Mouse (Mus musculus) heart, embryonic 10.5 days (tissue): Measurements from ENCODE around the gene Stard8. TPM values are rescaled to one million over a fixed set of nuclear protein-coding genes. Genes with fewer than 3 reads are reported as not detected.

Source experiments
- DNase-seq: peaks from one replicate; pipeline ENCODE4 v3.0.0-alpha.2; 2017; ENCODE audit warnings: low spot score
- H3K27ac ChIP-seq: fragments of 300-500 bp; sonication (generic); 2 replicates; pipeline ENCODE4 v1.5.1; 2016; ENCODE audit warnings: mild to moderate bottlenecking
- H3K27me3 ChIP-seq: fragments of 300-500 bp; sonication (generic); 2 replicates; pipeline ENCODE4 v1.6.1; 2016; ENCODE audit warnings: mild to moderate bottlenecking; ENCODE audit not compliant: poor library complexity, insufficient read depth, severe bottlenecking
- H3K36me3 ChIP-seq: fragments of 300-500 bp; sonication (generic); 2 replicates; pipeline ENCODE4 v1.6.1; 2016; ENCODE audit warnings: mild to moderate bottlenecking, moderate library complexity
- H3K4me1 ChIP-seq: fragments of 300-500 bp; sonication (generic); 2 replicates; pipeline ENCODE4 v1.6.1; 2016; ENCODE audit warnings: mild to moderate bottlenecking
- H3K4me3 ChIP-seq: fragments of 300-500 bp; sonication (generic); 2 replicates; pipeline ENCODE4 v1.5.1; 2016; ENCODE audit warnings: mild to moderate bottlenecking, moderate library complexity
- H3K9me3 ChIP-seq: fragments of 300-500 bp; sonication (generic); 2 replicates; pipeline ENCODE4 v1.6.1; 2016; ENCODE audit warnings: mild to moderate bottlenecking, moderate library complexity
- WGBS: fragments of 180-500 bp; shearing (Covaris S2); methylation state at CpG from one replicate; pipeline ENCODE4 v1.1.7; 2016; 5-methylcytosine and 5-hydroxymethylcytosine counted together
- polyA plus RNA-seq: library from polyadenylated mRNA; unstranded; fragments of >200 nt; fragmentation: Nextera tagmentation; extraction: Ambion mirVana; gene quantifications from 2 replicates; pipeline ENCODE4 v1.2.1, GENCODE M21; 2016

Gene Stard8
- polyA plus RNA-seq, 1 experiment from 2014 or later = 19.7 TPM

DNA sequence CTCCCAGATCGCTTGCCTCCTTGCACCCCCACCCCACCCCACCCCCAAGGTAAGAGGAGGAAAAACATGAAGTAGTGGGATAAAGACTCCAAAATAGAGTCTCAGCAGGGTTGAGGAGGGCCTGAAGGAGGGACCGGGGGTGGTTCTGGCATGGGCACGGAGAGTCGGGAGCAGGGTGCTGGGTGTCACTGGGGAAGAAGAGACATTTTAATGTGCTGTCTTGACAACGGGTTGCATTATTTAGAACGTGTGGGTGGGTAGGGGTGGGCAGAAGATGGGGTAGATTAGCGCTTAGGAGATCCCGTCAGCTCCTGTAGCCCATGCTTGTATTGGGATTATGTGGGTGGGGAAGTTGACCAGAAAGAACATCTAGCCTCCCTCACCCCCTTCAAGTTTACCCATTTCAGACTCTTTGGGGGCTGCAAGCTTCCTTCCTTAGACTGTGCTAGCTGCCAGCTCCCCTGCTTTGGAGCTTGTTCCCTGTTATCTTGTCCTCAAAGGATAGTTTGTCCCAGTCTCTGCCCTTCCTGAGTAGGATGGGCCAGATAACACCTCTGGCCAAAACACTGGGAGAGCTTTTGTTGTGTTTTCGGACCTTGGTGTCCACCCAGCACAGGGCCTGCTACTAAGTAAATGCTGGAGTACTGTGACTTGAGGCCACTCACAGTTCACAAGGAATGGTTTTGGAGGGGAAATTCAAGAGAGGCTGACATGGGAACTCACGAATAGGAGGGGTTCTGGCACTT, 47.9 kb downstream of the Stard8 start:
- H3K27ac ChIP-seq = no peak overlapping the region
- no peaks in the 10 kb centered on the region for H3K9me3 ChIP-seq
- H3K27me3 ChIP-seq = peaks cover 32% of the 10 kb centered on the region; the same call in 1 of the 2 replicates
- 79% methylated on average over 9 of the region's 10 CpGs for WGBS
- peaks cover 57% of the 10 kb centered on the region for H3K4me1 ChIP-seq
- H3K4me3 ChIP-seq = no peak overlapping the region
- H3K36me3 ChIP-seq = no peaks in the 10 kb centered on the region
- DNase-seq = no peak

- Histone ChIP-seq H3K27ac (no peak overlapping the region), H3K4me3 (no peak overlapping the region), H3K36me3 (no peaks in the 10 kb centered on the region), H3K9me3 (no peaks in the 10 kb centered on the region), H3K4me1 (peaks cover 48% of the 10 kb centered on the region), H3K27me3 (peaks cover 28% of the 10 kb centered on the region; the same call in 1 of the 2 replicates)
- DNase-seq = no peak
- 78% methylated on average over 7 of the region's 7 CpGs for WGBS
Measured at GRCm38 (mm10) chrX:99052255-99052654, 49.2 kb downstream of the Stard8 start.

DNA sequence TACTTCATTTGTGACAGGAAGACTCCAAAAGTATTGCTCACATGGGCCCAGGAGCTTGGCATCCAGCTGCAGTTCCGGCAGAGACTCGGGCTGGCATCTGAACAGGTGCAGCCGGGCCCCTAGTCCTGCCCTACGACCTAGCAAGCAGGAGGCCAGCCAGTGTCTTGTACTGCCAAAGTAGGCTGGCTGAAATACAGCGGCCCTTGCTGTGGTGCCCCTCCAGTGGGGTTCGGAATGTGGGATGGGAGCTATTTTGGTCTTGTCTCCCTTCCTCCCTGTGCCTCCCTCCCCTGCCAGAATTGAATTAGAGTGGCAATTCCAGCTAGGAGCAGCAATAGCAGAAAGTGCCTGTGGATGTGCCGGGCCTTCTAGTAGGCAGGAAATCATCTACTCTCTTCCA, 51.5 kb downstream of the Stard8 start:
- Histone ChIP-seq H3K9me3 (no peaks in the 10 kb centered on the region), H3K36me3 (no peaks in the 10 kb centered on the region), H3K27ac (peak overlapping the region; percentile 69; the same call in 1 of the 2 replicates), H3K4me1 (peaks cover 43% of the 10 kb centered on the region), H3K27me3 (peaks cover 23% of the 10 kb centered on the region; the same call in 1 of the 2 replicates), H3K4me3 (no peak overlapping the region)
- WGBS = 67% methylated on average over 7 of the region's 7 CpGs
- no peak for DNase-seq

- no peak overlapping the region for H3K27ac ChIP-seq
- WGBS = 52% methylated on average over 6 of the region's 6 CpGs
- DNase-seq = no peak
- no peaks in the 10 kb centered on the region for H3K9me3 ChIP-seq
- peaks cover 12% of the 10 kb centered on the region; the same call in 1 of the 2 replicates for H3K36me3 ChIP-seq
- H3K4me1 ChIP-seq = peaks cover 17% of the 10 kb centered on the region; the same call in 1 of the 2 replicates
- H3K27me3 ChIP-seq = peaks cover 24% of the 10 kb centered on the region; the same call in 1 of the 2 replicates
- no peak overlapping the region for H3K4me3 ChIP-seq
Measured at GRCm38 (mm10) chrX:99057772-99058440, 54.9 kb downstream of the Stard8 start.

DNA sequence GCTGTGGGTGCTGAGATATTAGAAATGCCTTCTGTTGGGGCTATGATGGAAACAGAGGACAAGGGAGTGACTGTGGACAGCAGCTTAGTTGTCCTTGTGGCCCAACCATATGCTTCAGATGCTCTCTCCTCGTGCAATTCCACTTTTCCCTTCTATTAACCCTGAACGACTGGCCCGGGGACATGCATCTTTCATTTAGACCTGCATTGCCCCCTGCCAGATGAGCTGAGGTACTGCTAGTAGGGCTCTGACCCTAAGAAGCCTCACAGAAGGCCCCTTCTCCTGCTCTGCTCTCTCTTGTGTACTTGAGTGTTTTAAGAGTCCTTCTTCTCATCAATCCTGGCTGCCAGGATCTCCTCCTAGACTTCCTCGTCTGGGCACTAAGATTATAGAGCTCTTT, 56.1 kb downstream of the Stard8 start:
- Histone ChIP-seq H3K4me1 (peaks cover 13% of the 10 kb centered on the region; the same call in 1 of the 2 replicates), H3K36me3 (peaks cover 20% of the 10 kb centered on the region; the same call in 1 of the 2 replicates), H3K27me3 (peaks cover 23% of the 10 kb centered on the region; the same call in 1 of the 2 replicates), H3K4me3 (no peak overlapping the region), H3K9me3 (no peaks in the 10 kb centered on the region), H3K27ac (no peak overlapping the region)
- DNase-seq = no peak
- WGBS = 34% methylated on average over 4 of the region's 4 CpGs

- Histone ChIP-seq H3K4me1 (no peaks in the 10 kb centered on the region), H3K4me3 (no peak overlapping the region), H3K36me3 (peaks cover 57% of the 10 kb centered on the region), H3K9me3 (no peaks in the 10 kb centered on the region), H3K27ac (no peak overlapping the region), H3K27me3 (peaks cover 22% of the 10 kb centered on the region; the same call in 1 of the 2 replicates)
- no peak for DNase-seq
- whole genome bisulfite sequencing = 90% methylated on average over 9 of the region's 9 CpGs
Measured at GRCm38 (mm10) chrX:99065582-99065981, 62.5 kb downstream of the Stard8 start.

- Histone ChIP-seq H3K27ac (no peak overlapping the region), H3K4me1 (no peaks in the 10 kb centered on the region), H3K27me3 (peaks cover 28% of the 10 kb centered on the region; the same call in 1 of the 2 replicates), H3K36me3 (peaks cover 65% of the 10 kb centered on the region), H3K9me3 (no peaks in the 10 kb centered on the region), H3K4me3 (no peak overlapping the region)
- 84% methylated on average over 9 of the region's 9 CpGs for WGBS
- no peak for DNase-seq
Measured at GRCm38 (mm10) chrX:99066550-99066949, 63.5 kb downstream of the Stard8 start.

DNA sequence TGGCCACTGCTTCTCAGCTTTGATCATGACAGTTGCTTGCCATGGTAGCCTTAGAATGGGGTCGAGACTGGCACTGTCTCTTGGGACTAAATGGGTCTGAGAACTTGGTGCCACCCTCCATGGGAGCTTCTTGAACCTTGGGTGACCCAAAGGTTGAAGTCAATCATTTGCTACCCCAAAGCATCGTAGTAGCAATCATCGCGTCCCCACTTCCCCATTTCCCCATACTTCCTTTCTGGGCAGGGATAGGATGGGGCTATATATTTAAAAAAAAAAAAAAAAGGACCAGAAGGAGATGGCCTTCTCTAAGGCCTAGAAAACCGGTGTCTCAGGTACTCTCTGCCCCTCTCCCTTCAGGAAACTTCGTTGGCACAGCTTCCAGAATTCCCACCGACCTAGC, 64.2 kb downstream of the Stard8 start:
- peaks cover 28% of the 10 kb centered on the region; the same call in 1 of the 2 replicates for H3K27me3 ChIP-seq
- peaks cover 65% of the 10 kb centered on the region for H3K36me3 ChIP-seq
- H3K27ac ChIP-seq = no peak overlapping the region

DNA sequence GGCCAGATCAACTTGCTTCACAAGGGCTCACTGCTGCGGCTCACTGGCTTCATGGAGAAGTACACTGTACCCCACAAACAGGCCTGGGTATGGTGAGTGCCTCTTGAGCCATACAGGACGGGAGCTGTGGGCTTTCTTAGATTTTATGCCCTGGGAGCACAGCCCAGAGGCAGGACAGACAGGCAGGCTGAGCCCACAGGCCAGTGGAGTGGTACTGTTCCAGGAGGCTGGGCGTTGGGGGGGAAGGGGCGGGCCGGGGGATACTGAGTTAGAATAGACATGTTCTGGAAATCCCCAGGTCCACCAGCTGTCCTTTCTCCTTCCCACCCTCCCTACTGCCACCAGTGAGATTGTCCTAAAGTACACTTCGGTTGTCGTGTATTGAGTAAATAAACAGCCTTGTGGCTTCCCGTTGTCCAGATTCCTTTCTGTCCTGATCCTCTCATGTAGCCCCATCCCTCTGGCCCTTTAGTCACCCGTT, 64.7 kb downstream of the Stard8 start:
- Histone ChIP-seq H3K27me3 (peaks cover 28% of the 10 kb centered on the region; the same call in 1 of the 2 replicates), H3K9me3 (no peaks in the 10 kb centered on the region), H3K4me3 (no peak overlapping the region), H3K4me1 (no peaks in the 10 kb centered on the region), H3K36me3 (peaks cover 65% of the 10 kb centered on the region), H3K27ac (no peak overlapping the region)
- WGBS = 78% methylated on average over 9 of the region's 9 CpGs
- DNase-seq = no peak

More for the DNA sequence above, 64.2 kb downstream of the Stard8 start:
- no peaks in the 10 kb centered on the region for H3K9me3 ChIP-seq
- 71% methylated on average over 7 of the region's 7 CpGs for WGBS
- H3K4me3 ChIP-seq = no peak overlapping the region
- DNase-seq = no peak
- H3K4me1 ChIP-seq = no peaks in the 10 kb centered on the region

- Histone ChIP-seq H3K4me1 (no peaks in the 10 kb centered on the region), H3K27me3 (peaks cover 19% of the 10 kb centered on the region; the same call in 1 of the 2 replicates), H3K9me3 (no peaks in the 10 kb centered on the region), H3K4me3 (no peak overlapping the region), H3K36me3 (peaks cover 59% of the 10 kb centered on the region), H3K27ac (no peak overlapping the region)
- WGBS = 91% methylated on average over 7 of the region's 7 CpGs
- no peak for DNase-seq
Measured at GRCm38 (mm10) chrX:99071188-99071587, 68.1 kb downstream of the Stard8 start.

GRCm38 (mm10) chrX:99072596-99072995, 69.5 kb downstream of the Stard8 start:
- DNase-seq = no peak
- H3K36me3 ChIP-seq = peaks cover 50% of the 10 kb centered on the region
- 92% methylated on average over 13 of the region's 13 CpGs for WGBS
- H3K27ac ChIP-seq = no peak overlapping the region
- peaks cover 13% of the 10 kb centered on the region; the same call in 1 of the 2 replicates for H3K27me3 ChIP-seq
- H3K4me1 ChIP-seq = no peaks in the 10 kb centered on the region
- H3K9me3 ChIP-seq = no peaks in the 10 kb centered on the region
- no peak overlapping the region for H3K4me3 ChIP-seq

DNA sequence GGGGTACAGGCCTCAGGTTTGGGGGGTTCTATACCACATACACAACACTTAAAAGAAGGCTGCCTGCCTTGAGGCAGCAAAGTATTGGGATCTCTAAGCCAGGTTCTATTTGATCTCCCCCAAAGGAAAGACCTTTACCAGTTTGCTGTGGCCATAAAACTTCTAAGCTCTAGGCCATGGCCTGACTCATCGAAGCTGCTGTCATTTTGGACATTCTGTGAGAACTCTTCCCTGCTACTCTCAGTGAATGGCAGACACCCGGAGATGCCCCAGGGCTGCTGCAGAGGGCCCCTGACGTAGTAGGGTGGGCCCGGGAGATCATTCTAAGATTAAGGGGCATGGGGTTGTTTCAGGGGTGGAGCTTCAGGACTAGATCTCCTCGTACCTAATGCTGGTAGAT, 72.1 kb downstream of the Stard8 start:
- Histone ChIP-seq H3K4me3 (no peak overlapping the region), H3K27me3 (peaks cover 8% of the 10 kb centered on the region; the same call in 1 of the 2 replicates), H3K4me1 (no peaks in the 10 kb centered on the region), H3K9me3 (no peaks in the 10 kb centered on the region), H3K27ac (no peak overlapping the region), H3K36me3 (peaks cover 32% of the 10 kb centered on the region)
- no peak for DNase-seq
- WGBS = 63% methylated on average over 5 of the region's 5 CpGs

DNA sequence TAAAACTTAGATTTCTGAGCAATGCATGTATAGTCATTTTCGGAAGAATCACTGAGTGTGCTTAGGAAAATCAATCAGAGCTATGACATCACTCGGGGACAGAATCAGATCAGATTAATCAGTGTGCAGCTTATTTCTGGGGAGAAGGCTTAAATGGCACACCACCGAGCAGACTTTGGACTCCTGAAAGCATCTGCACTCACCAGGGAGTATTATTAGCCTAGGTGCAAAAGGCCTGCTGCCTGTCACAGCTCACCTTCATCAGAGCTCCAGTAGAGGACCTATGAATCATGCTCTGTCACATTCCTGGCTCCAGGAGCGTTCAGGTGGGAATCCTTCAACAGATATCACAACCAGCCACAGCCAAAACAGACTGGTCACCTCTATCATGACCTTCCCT, 73.4 kb downstream of the Stard8 start:
- H3K9me3 ChIP-seq = no peaks in the 10 kb centered on the region
- no peak overlapping the region for H3K27ac ChIP-seq
- DNase-seq = no peak
- H3K4me3 ChIP-seq = no peak overlapping the region
- peaks cover 24% of the 10 kb centered on the region for H3K36me3 ChIP-seq
- no peaks in the 10 kb centered on the region; the same call in 1 of the 2 replicates for H3K27me3 ChIP-seq
- H3K4me1 ChIP-seq = no peaks in the 10 kb centered on the region
- WGBS = 51% methylated on average over 4 of the region's 4 CpGs
